Mouse (Mus musculus) brain, embryonic 14.5 days (tissue): ENCODE measurements around the gene Pgr.

Source experiments
- CTCF ChIP-seq: fragments of 200-500 bp; IDR thresholded peaks from 2 replicates; pipeline ENCODE4 v1.5.1; 2012; ENCODE audit warnings: inconsistent platforms, mild to moderate bottlenecking, moderate library complexity, borderline replicate concordance; ENCODE audit not compliant: insufficient read depth, insufficient read length; ENCODE audit errors: extremely low read depth
- POLR2A ChIP-seq: fragments of 200-500 bp; IDR thresholded peaks from 2 replicates; pipeline ENCODE4 v1.6.1; 2012; ENCODE audit warnings: mild to moderate bottlenecking, inconsistent platforms, borderline replicate concordance; ENCODE audit not compliant: poor library complexity, insufficient read depth, insufficient read length, severe bottlenecking; ENCODE audit errors: extremely low read depth

DNA sequence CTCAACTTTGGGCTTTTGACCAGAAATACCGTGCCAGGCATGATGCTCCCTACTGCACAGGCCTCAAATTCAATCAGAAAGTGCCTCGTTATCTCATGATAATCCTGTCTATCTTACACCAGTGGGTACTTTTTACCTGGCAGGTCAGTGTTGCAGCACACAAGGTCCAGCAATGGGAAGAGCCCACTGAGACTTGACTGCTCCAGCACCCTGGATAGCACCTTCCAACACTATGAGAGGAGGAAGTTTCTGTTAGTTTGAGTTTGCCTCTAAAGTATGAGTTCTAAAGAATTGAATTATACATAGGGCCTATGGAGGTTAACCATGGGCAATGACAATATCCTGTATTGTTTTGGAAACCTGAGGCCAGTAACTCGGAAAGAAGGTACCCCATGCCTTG lies 82.7 kb downstream of the Pgr start:
- TF ChIP-seq CTCF (no peak), POLR2A (no peak)
